Mouse (Mus musculus) regulatory T cell (primary cell): ENCODE data around the gene Nudt5.

Source experiments
- in situ Hi-C: fragments of 300-600 bp; cut with MboI, MseI; formaldehyde crosslinking; loops from one replicate; pipeline ENCODE4 v1.15.1; 2025; ENCODE audit warnings: high pct_unique_total_duplicates

The Nudt5 gene

GRCm38 (mm10) chr2:5844873-5845631, at the start of gene Nudt5, which contains the start of gene Cdc123:
Nudt5 (plus strand) TSS chr2:5845019.
Cdc123 (minus strand) TSS chr2:5845164.
- in situ Hi-C loops = loop anchor here (10.0 kb wide), 1 partner anchor 130 kb away; the partner anchor contains the start of gene Camk1d

DNA sequence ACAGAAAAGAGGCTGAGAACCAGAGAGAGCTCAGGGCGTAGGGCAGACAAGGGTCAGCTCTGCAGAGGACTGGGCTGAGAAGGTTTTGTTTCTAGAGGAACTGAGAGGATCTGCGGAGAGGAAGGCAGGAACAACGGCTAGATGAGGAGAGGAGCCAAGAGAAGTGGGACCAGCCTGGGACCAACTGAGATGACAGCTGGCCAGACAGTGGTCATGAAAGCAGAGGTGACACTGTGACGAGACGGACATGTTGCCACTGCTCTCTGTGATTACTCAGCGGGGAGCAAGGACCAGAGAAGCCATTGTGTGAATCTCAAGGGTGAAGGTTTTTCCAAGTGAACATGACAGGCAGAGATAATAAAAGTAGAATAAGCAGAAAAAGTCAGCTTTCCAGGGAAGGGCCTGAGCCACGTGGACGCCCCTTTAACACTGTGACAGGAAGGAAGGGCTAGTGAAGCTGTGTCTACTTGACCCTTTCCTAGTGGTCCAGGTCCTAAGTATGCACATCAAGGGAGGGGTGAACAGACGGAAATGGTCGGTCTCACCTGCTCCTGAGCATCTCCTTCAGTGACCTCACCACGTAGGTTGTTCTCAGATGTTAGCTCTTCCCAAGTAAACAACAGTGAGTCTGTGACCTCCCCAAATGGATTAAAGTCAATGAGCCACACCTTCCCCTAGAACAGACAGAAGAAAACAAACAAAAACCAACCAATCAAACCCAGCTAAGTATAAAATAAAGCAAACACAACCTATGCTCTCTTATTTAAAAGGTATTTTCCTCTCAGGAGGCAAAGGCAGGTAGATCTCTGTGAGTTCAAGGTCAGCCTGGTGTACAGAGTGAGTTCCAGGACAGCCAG, 46.8 kb upstream of the Nudt5 start:
- in situ Hi-C loops = no loop called here

DNA sequence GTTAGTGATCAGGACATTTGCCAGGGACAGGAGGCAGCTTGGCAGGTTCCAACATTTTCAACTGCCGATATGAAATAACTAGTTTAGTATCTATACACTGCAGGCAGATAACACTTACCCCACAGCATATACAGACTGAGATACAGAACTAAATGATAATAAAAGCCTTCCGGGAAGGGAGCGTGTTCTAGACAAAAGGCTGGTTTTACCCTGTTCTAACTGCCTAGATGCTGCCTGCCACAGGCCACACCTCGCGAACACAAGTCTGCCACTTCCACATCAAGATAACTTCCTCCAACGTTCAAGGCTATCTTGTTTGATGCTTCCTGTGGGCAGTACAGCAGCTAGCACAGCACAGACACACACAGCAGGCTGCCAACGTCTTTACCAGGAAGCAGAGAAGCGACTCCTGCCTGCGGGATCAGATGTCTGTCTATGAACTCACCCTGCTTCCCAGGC, 43.6 kb upstream of the Nudt5 start:
- in situ Hi-C loops = loop anchor here (5.0 to 25.0 kb wide), 2 partner anchors 79 to 889 kb away; partner anchors contain the start of gene Phyh

- in situ Hi-C loops = loop anchor here (5.0 to 25.0 kb wide), 2 partner anchors 80 to 890 kb away; partner anchors contain the start of gene Phyh
Observed at GRCm38 (mm10) chr2:5801927-5802590, 42.8 kb upstream of the Nudt5 start.

DNA sequence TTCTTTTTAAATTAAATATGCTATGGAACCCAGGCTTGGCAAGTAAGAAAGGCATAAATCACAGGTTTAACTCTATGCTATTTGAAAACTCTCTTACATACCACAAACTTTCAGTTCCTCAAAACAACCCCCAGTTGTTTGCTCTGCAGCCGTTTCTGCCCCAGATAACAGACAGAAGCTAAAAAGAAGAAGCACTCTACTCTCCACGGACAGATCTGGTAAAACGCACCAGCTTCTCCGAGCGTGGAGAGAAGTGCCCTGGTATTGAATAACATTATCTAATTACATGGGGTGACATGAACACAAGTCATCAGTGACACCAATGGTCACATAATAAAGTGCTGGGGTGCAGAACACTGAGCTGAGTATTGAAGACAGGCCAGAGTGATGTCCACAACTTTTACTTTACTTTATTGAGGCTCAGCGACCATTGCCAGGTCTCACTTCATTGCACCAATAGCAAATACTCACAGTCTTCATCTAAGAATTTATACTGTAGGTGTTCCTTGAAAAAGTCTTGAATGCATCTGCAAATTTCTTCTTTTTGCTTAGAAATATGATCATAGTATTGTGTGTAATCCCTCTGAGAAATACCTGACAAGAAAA, 40.3 kb upstream of the Nudt5 start:
- in situ Hi-C loops = loop anchor here (5.0 to 25.0 kb wide), 2 partner anchors 82 to 892 kb away; partner anchors contain the start of gene Phyh

DNA sequence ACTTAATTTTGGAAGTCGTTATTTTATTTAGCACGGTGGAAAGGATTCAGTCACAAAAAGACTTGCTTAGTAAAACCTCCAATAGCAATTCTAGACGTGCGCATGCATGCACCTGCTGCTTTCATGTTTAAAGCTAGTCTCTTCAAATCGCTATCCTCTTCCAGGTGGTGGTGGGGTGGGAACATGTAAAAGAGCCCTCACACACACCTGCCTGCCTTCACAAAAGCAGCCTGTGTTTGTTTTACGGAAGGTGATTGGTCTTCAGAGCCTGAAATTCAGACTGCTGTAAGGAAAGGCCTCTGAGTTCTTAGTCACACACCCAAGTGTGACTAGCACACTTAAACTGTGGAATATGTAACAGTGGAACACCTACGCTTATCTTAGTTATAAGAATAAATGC, 39.6 kb upstream of the Nudt5 start:
- in situ Hi-C loops = loop anchor here (25.0 kb wide), 1 partner anchor 893 kb away; the partner anchor contains the start of gene Phyh

DNA sequence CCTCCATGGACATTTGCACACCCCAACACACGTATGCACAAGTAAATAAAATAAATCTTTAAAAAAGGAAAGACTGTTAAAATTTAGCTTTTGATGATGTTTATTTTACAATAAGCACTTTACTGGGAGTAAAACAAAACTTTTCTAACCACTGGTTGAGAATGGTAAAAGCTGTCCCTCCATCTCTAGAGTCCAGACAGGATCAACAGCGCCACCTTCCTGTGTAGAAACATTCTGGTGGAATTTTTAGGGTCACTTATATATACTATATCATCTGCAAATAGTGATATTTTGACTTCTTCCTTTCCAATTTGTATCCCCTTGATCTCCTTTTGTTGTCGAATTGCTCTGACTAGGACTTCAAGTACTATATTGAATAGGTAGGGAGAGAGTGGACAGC, 38.6 kb upstream of the Nudt5 start:
- in situ Hi-C loops = loop anchor here (25.0 kb wide), 1 partner anchor 894 kb away; the partner anchor contains the start of gene Phyh

GRCm38 (mm10) chr2:5810036-5810718, 34.6 kb upstream of the Nudt5 start:
- in situ Hi-C loops = loop anchor here (25.0 kb wide), 1 partner anchor 898 kb away; the partner anchor contains the start of gene Phyh

DNA sequence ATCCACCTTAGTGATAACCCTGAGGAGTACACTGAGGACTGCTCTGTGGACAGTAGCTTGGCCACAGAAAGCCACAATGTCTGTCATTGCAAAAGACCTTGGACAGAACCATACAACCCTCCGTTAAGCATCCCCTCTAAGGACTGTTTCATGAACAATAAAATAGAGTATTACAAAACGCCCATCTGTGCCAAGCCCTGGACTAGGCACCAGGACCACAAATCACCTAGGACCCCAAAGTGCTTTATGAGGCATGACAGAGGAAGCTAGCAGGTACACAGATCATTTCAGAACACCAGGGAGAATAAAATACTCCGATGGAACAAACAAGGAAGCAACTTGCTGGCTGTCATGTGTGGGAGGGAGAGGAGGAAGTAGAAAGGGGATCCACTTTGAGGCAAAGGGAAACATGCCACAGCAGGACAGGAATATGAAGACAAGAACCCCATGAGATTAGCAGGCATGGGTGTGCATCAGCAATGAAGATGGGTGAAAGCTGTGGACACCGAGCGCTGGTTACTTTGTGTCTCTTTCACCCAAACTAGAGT, 33.5 kb upstream of the Nudt5 start:
- in situ Hi-C loops = loop anchor here (25.0 kb wide), 1 partner anchor 899 kb away; the partner anchor contains the start of gene Phyh

DNA sequence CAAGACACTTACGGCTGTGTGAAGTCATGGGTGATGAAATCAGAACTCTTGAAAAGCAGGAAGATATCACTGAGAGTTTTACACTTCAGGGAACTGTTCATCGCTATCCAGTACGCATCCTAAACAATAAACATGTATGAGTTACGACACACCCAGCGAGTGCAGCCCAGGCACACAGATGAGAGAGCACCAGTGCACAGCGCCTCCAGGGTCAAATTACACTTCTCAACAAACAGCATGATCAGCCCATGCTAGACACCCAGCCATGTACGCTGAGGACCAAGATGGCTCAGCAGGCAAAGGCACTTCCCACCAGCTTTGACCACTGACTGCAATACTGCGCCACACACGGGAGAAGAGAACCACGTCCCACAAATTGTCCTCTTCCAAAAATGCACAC, 23.6 kb upstream of the Nudt5 start:
- in situ Hi-C loops = loop anchor here (10.0 to 25.0 kb wide), 2 partner anchors 736 to 909 kb away; partner anchors contain the start of gene Phyh

DNA sequence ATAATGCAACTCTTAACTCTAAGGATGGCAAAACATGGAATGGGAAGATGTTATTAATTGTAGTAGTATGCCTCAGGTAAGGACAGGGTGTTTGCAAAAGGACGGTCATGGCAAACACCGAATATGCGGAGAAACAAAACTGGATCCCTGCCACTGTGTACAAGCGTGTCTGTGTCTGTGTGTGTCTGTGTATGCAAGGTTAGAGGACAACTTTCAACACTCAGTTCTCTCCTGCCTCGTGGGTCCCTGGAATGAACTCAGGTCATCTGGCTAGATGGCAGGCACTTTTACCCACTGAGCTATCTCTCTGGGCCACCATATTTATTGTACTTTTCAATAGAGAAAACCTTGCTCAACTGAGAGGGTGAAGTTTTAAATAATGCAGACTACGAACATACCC, 22.4 kb upstream of the Nudt5 start:
- in situ Hi-C loops = loop anchor here (10.0 to 25.0 kb wide), 2 partner anchors 738 to 910 kb away; partner anchors contain the start of gene Phyh

DNA sequence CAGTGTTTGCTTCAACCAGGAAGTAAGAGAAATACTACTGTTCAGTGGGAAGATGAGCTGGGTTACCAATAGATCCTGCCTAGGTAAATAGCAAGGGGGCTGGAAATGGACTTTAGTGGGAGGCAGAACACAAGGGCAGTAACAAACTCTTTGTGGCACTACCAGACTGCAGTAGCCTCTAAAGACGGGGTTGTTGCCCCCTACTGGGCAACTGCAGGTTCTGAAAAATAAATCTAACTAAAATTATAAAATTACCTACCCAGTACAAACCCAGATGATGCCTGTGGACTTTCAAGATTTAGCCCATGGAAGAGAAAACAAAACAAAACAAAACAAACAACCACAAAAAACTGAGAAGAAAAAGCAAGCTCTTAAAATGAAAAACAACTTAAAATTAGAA, 20.6 kb upstream of the Nudt5 start:
- in situ Hi-C loops = loop anchor here (10.0 to 25.0 kb wide), 2 partner anchors 739 to 912 kb away; partner anchors contain the start of gene Phyh

DNA sequence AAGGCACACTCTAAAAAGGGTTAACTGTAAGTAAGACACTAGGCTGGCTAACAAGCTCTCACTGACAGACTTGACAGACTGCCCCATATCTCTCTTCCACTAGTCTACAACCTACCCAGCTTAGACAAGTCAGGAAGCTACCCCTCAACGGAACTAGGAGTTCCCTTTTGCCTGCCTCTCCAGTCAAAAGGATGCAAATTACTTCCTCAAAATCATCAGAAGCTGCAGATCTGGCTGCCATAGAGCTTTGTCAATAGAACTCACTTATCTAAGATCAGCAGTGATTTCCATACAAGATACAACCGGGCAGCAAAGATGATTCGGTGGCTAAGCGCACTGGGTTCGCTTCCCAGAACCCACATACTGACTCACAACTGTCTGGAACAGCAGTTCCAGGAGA, 20.1 kb upstream of the Nudt5 start:
- in situ Hi-C loops = loop anchor here (10.0 to 25.0 kb wide), 2 partner anchors 740 to 912 kb away; partner anchors contain the start of gene Phyh

GRCm38 (mm10) chr2:5825265-5825913, 19.4 kb upstream of the Nudt5 start:
- in situ Hi-C loops = loop anchor here (10.0 kb wide), 1 partner anchor 741 kb away; no protein-coding TSS in a partner anchor

DNA sequence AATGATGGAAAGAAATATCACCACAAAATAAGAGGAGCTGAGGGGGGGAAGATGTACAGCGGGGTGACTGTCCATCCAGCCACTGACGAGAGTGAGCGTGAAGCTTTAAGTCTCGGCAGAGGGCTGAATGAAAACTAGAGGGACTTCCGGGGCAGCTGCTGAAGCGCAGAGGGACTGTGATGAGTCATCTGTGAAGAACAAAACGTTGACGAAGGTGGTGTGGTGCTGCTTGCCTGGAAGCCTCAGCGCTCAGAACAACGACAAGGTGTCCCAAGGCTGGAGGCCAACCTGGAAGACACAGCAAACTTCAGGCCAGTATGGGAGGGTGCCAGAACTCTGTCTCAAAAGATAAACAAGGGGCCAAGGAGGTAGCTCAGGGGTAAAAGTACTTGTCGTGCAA, 4.0 kb upstream of the Nudt5 start:
- in situ Hi-C loops = loop anchor here (10.0 kb wide), 1 partner anchor 126 kb away; the partner anchor contains the start of gene Camk1d

- in situ Hi-C loops = loop anchor here (10.0 kb wide), 1 partner anchor 130 kb away; the partner anchor contains the start of gene Camk1d
Observed at GRCm38 (mm10) chr2:5844181-5844872, 492 bp upstream of the Nudt5 start.

DNA sequence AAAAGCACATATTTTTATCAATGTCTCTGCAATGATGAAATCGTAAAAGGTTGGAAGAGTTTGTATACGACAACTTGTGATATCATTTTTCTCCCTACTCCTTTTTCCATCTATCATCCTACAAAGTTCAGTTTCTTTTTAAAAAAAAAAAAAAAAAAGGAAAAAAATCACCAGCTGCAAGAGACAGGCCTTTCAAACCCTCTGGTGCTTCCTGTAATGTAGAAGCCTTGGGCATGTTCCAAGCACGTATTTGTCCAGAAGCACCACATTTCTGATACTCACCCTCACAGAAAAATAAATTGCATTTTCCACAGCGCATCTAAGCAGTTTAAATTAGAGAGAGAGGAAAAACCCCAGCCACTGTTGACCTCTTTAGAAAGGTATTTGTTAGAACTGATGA, 1.0 kb downstream of the Nudt5 start:
- in situ Hi-C loops = loop anchor here (10.0 kb wide), 1 partner anchor 131 kb away; the partner anchor contains the start of gene Camk1d

- in situ Hi-C loops = no loop called here
Observed at GRCm38 (mm10) chr2:5851116-5851515, 6.3 kb downstream of the Nudt5 start.
